Mouse (Mus musculus) stomach, postnatal 0 days (tissue): ENCODE data around the gene Drd1. TPM values are rescaled to one million over a fixed set of nuclear protein-coding genes. Genes with fewer than 3 reads are reported as not detected.

Source experiments
- ATAC-seq: fragments of 200-750 bp; cut with Nextera tagmentation; 2 replicates; pipeline ENCODE4 v1.8.0; 2017; ENCODE audit not compliant: low FRiP score, low TSS enrichment
- DNase-seq: peaks from one replicate; pipeline ENCODE4 v3.0.0-alpha.2; 2016; ENCODE audit warnings: low spot score
- H3K27ac ChIP-seq: fragments of 300-500 bp; sonication (generic); replicated peaks from 2 replicates; pipeline ENCODE4 v1.5.1; 2014; ENCODE audit warnings: mild to moderate bottlenecking, control low read depth
- H3K27me3 ChIP-seq: fragments of 300-500 bp; sonication (generic); 2 replicates; pipeline ENCODE4 v1.6.1; 2014; ENCODE audit warnings: low read length; ENCODE audit not compliant: control insufficient read depth, insufficient read depth
- H3K36me3 ChIP-seq: fragments of 300-500 bp; sonication (generic); 2 replicates; pipeline ENCODE4 v1.6.1; 2014; ENCODE audit warnings: low read length, mixed read lengths; ENCODE audit not compliant: control insufficient read depth, insufficient read depth
- H3K4me1 ChIP-seq: fragments of 300-500 bp; sonication (generic); replicated peaks from 2 replicates; pipeline ENCODE4 v1.6.1; 2014; ENCODE audit warnings: antibody characterized with exemption; ENCODE audit not compliant: control insufficient read depth, insufficient read depth
- H3K4me2 ChIP-seq: fragments of 300-500 bp; sonication (generic); replicated peaks from 2 replicates; pipeline ENCODE4 v1.6.1; 2014; ENCODE audit warnings: low read depth, mild to moderate bottlenecking, control low read depth, moderate library complexity
- H3K4me3 ChIP-seq: fragments of 300-500 bp; sonication (generic); 2 replicates; pipeline ENCODE4 v1.5.1; 2014; ENCODE audit warnings: low read depth, low read length, control low read depth
- H3K9ac ChIP-seq: fragments of 300-500 bp; sonication (generic); 2 replicates; pipeline ENCODE4 v1.6.1; 2014; ENCODE audit warnings: mild to moderate bottlenecking, low read length, control low read depth, mixed read lengths
- H3K9me3 ChIP-seq: fragments of 300-500 bp; sonication (generic); 2 replicates; pipeline ENCODE4 v1.6.1; 2016; ENCODE audit warnings: low read length; ENCODE audit not compliant: control insufficient read depth
- CTCF ChIP-seq: IDR thresholded peaks from 2 replicates; pipeline ENCODE4 v1.5.1; 2016; ENCODE audit warnings: antibody characterized with exemption, low read depth, mild to moderate bottlenecking, moderate library complexity
- EP300 ChIP-seq: optimal IDR thresholded peaks from 2 replicates; pipeline ENCODE3; 2016; ENCODE audit warnings: antibody characterized with exemption
- WGBS: fragments of 180-500 bp; shearing (Covaris S2); extraction: QIAGEN DNeasy Blood & Tissue Kit; methylation state at CpG from one replicate; pipeline ENCODE4 v1.1.7; 2014; 5-methylcytosine and 5-hydroxymethylcytosine counted together
- polyA plus RNA-seq: library from polyadenylated mRNA; unstranded; fragments of >200 nt; fragmentation: Nextera tagmentation; extraction: Ambion mirVana; gene quantifications from 2 replicates; pipeline ENCODE4 v1.2.1, GENCODE M21; 2015

Drd1 gene
- polyA plus RNA-seq, 1 experiment from 2014 or later = 0.21 TPM

GRCm38 (mm10) chr13:54072526-54073057 lies 17.1 kb upstream of the Drd1 start:
- ATAC-seq (no peak), DNase-seq (no peak)
- Histone ChIP-seq H3K9me3 (no peaks in the 10 kb centered on the region), H3K27ac (peak overlapping the region; percentile 86), H3K4me3 (peak overlapping the region; percentile 79), H3K36me3 (no peaks in the 10 kb centered on the region), H3K4me2 (peak overlapping the region; percentile 73), H3K9ac (peak overlapping the region; percentile 84), H3K27me3 (no peaks in the 10 kb centered on the region), H3K4me1 (no peaks in the 10 kb centered on the region)
- no peak for TF ChIP-seq CTCF
- TF ChIP-seq EP300 = no peak
- 18% methylated on average over 10 of the region's 10 CpGs for WGBS

- no peak for TF ChIP-seq EP300
- TF ChIP-seq CTCF = no peak
- peak within 1 kb of the TSS; percentile 79 for H3K4me3 ChIP-seq
- peak within 1 kb of the TSS; percentile 84 for H3K9ac ChIP-seq
These were observed 16.3 kb upstream of the Drd1 start, which contains the start of gene Sfxn1 for GRCm38 (mm10) chr13:54071606-54072331. Gene Sfxn1 (plus strand): TSS chr13:54071869.

GRCm38 (mm10) chr13:54071011-54071410 lies 15.5 kb upstream of the Drd1 start:
- ATAC-seq (no peak), DNase-seq (no peak)
- WGBS = 94% methylated on average over 9 of the region's 9 CpGs
- Histone ChIP-seq H3K4me3 (no peak overlapping the region), H3K9ac (no peak overlapping the region), H3K4me2 (no peak overlapping the region), H3K27me3 (no peaks in the 10 kb centered on the region), H3K36me3 (no peaks in the 10 kb centered on the region), H3K9me3 (no peaks in the 10 kb centered on the region), H3K27ac (no peak overlapping the region), H3K4me1 (no peaks in the 10 kb centered on the region)
- TF ChIP-seq CTCF (no peak), EP300 (no peak)

More at GRCm38 (mm10) chr13:54071606-54072331, 16.3 kb upstream of the Drd1 start, which contains the start of gene Sfxn1:
- Histone ChIP-seq H3K27ac (peak within 1 kb of the TSS; percentile 86), H3K9me3 (no peaks in the 10 kb centered on the region), H3K36me3 (no peaks in the 10 kb centered on the region), H3K4me1 (no peaks in the 10 kb centered on the region), H3K4me2 (peak within 1 kb of the TSS; percentile 73), H3K27me3 (no peaks in the 10 kb centered on the region)
- ATAC-seq = peak; percentile 85
- DNase-seq = peak; percentile 81
- WGBS = under 1% methylated on average over 37 of the region's 74 CpGs

GRCm38 (mm10) chr13:54067617-54068166 lies 12.2 kb upstream of the Drd1 start:
- no peak for DNase-seq
- Histone ChIP-seq H3K4me2 (no peak overlapping the region), H3K4me3 (no peak overlapping the region), H3K9me3 (no peaks in the 10 kb centered on the region), H3K4me1 (no peaks in the 10 kb centered on the region), H3K27ac (no peak overlapping the region), H3K9ac (no peak overlapping the region), H3K27me3 (no peaks in the 10 kb centered on the region), H3K36me3 (no peaks in the 10 kb centered on the region)
- no peak for TF ChIP-seq EP300
- TF ChIP-seq CTCF = no peak
- no peak for ATAC-seq
- 44% methylated on average over 6 of the region's 6 CpGs for WGBS

DNA sequence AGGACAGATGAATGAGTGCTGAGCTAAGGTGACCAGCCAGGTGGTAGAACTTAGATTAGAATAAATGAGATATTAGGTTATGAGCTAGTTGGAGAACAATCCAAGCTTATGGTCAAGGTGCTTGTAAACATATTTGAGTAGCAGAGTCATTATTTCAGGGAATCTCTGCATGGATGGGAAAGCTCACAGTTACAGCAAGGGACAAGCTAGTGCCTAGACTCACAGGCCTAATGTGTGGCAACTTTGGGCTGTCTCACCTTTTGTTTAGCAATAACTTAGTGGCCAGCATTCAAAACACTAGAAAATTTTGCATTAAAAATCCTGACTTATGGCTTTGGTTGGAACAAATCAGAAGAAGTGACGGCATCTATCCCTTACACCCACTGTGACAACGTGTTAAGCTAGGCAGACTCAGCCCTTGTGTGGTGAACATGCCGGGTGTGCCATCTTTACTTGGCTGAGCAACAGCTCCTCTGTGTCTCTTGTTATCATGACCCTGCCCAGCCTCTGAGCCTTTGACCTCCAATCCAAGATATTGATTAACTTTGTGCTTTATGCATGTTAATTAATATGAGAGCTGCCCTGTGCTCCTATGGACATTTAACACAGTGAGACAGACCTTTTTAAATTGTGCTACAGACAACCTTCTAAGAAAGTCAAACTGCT lies 10.7 kb upstream of the Drd1 start:
- WGBS = 71% methylated on average over 3 of the region's 3 CpGs
- no peak overlapping the region for H3K4me3 ChIP-seq
- no peaks in the 10 kb centered on the region for H3K4me1 ChIP-seq
- H3K27ac ChIP-seq = no peak overlapping the region
- no peaks in the 10 kb centered on the region for H3K27me3 ChIP-seq
- no peaks in the 10 kb centered on the region for H3K9me3 ChIP-seq
- no peak for DNase-seq
- no peak overlapping the region for H3K4me2 ChIP-seq
- H3K36me3 ChIP-seq = no peaks in the 10 kb centered on the region
- no peak for ATAC-seq
- H3K9ac ChIP-seq = no peak overlapping the region
- TF ChIP-seq CTCF (no peak), EP300 (no peak)
